Mouse (Mus musculus) heart, adult 18-20 months (tissue): ENCODE results near the gene Med18. TPM values are rescaled to one million over a fixed set of nuclear protein-coding genes. Genes with fewer than 3 reads are reported as not detected.
A peak's percentile ranks its signal among the peaks of the same experiment; 100 is the strongest.
"Not testable (repeated sequence)": the region's sequence is repeated elsewhere in the genome, so short reads cannot be mapped to it uniquely, and the experiment has no call there.

ENCODE experiments used
- DNase-seq, 2 experiments: peaks; one replicate each; pipeline ENCODE4 v3.0.0; 2021 to 2022; ENCODE audit warnings: mixed read lengths in 1 of 2
- total RNA-seq, 2 experiments: library from RNA; stranded (reverse); gene quantifications; 2 replicates each; pipeline ENCODE4 v1.2.3; 2021

The Med18 gene
- total RNA-seq, 2 experiments from 2014 or later: 4.1 to 4.5 TPM

- DNase-seq: peak; percentile 98 to 99
These were observed 41.6 kb downstream of the Med18 start, which contains the start of gene Phactr4 for GRCm38 (mm10) chr4:132421923-132422782. TSS of gene Phactr4 (minus strand) at chr4:132422489.

- no peak for DNase-seq
These were observed 42.2 kb downstream of the Med18 start for GRCm38 (mm10) chr4:132421556-132421922.

- peak in 1 of 2 experiments; percentile 2 for DNase-seq
These were observed 43.2 kb downstream of the Med18 start for GRCm38 (mm10) chr4:132420471-132420870.

GRCm38 (mm10) chr4:132415966-132416365 is 47.8 kb downstream of the Med18 start:
- DNase-seq: peak in 1 of 2 experiments; percentile 2

GRCm38 (mm10) chr4:132413257-132413656 is 50.5 kb downstream of the Med18 start:
- not testable (repeated sequence) for DNase-seq

GRCm38 (mm10) chr4:132411322-132412094 is 52.2 kb downstream of the Med18 start:
- peak; percentile 69 to 70 for DNase-seq

- no peak for DNase-seq
These were observed 54.0 kb downstream of the Med18 start for GRCm38 (mm10) chr4:132409587-132410229.

Other genes starting within 250 kb of the Med18 start
- gene Gmeb1, start 202.3 kb downstream of the Med18 start, total RNA-seq: 1 to 10 TPM; 9.1 to 9.4 TPM
- gene Taf12, start 189.5 kb downstream of the Med18 start, total RNA-seq: 10 to 100 TPM; 31.7 to 32.9 TPM
- 1 to 10 TPM in 1 of 2 experiments, under 1 TPM in 1; 0.84 to 1.2 TPM for gene Rab42, start 160.5 kb downstream of the Med18 start, total RNA-seq
- gene Trnau1ap, start 134.4 kb downstream of the Med18 start, total RNA-seq: 10 to 100 TPM; 20.3 to 22.3 TPM
- gene Rcc1, start 110.3 kb downstream of the Med18 start, total RNA-seq: 1 to 10 TPM; 6.4 to 7.5 TPM
- 10 to 100 TPM; 17.6 to 20.1 TPM for gene Phactr4, start 41.4 kb downstream of the Med18 start, total RNA-seq
- gene Sesn2, start 46.6 kb upstream of the Med18 start, total RNA-seq: 1 to 10 TPM; 2.8 TPM
- gene Atpif1, start 69.7 kb upstream of the Med18 start, total RNA-seq: 100 to 1,000 TPM; 326 to 345 TPM
- gene Dnajc8, start 71.6 kb upstream of the Med18 start, total RNA-seq: 10 to 100 TPM; 51.0 to 52.9 TPM
- gene Ptafr, start 100.1 kb upstream of the Med18 start, total RNA-seq: 1 to 10 TPM; 1.3 to 1.5 TPM
- 10 to 100 TPM; 32.5 to 33.9 TPM for gene Eya3, start 175.1 kb upstream of the Med18 start, total RNA-seq